Mouse (Mus musculus) layer of hippocampus, postnatal 10 days (tissue): ENCODE measurements around the gene Igsf21. TPM values are rescaled to one million over a fixed set of nuclear protein-coding genes. Genes with fewer than 3 reads are reported as not detected.

ENCODE experiments used
- DNase-seq, 2 experiments: peaks; one replicate each; pipeline ENCODE4 v3.0.0; 2021; ENCODE audit warnings: low spot score in 2 of 2
- total RNA-seq, 2 experiments: library from RNA; stranded (reverse); gene quantifications; 2 replicates each; pipeline ENCODE4 v1.2.3; 2021

The Igsf21 gene
- total RNA-seq, 2 experiments from 2014 or later: 96.1 to 97.0 TPM

- DNase-seq: no peak
Measured at GRCm38 (mm10) chr4:140103341-140104027, 143.1 kb downstream of the Igsf21 start.

- DNase-seq: no peak
Measured at GRCm38 (mm10) chr4:140102581-140103200, 143.9 kb downstream of the Igsf21 start.

GRCm38 (mm10) chr4:140101106-140101505 is 145.5 kb downstream of the Igsf21 start:
- DNase-seq: no peak

- DNase-seq: peak; percentile 68 to 75
Measured at GRCm38 (mm10) chr4:140100141-140100540, 146.4 kb downstream of the Igsf21 start.

- DNase-seq: no peak
Measured at GRCm38 (mm10) chr4:140096283-140096682, 150.3 kb downstream of the Igsf21 start.

GRCm38 (mm10) chr4:140094835-140095234 is 151.7 kb downstream of the Igsf21 start:
- no peak for DNase-seq

GRCm38 (mm10) chr4:140092367-140092766 is 154.2 kb downstream of the Igsf21 start:
- no peak for DNase-seq

GRCm38 (mm10) chr4:140091693-140092092 is 154.9 kb downstream of the Igsf21 start:
- DNase-seq: no peak

GRCm38 (mm10) chr4:140089676-140090075 is 156.9 kb downstream of the Igsf21 start:
- DNase-seq: no peak

GRCm38 (mm10) chr4:140088711-140089440 is 157.7 kb downstream of the Igsf21 start:
- no peak for DNase-seq

GRCm38 (mm10) chr4:140086192-140086591 is 160.4 kb downstream of the Igsf21 start:
- peak in 1 of 2 experiments; percentile 41 for DNase-seq

- no peak for DNase-seq
Measured at GRCm38 (mm10) chr4:140084521-140085011, 162.0 kb downstream of the Igsf21 start.

GRCm38 (mm10) chr4:140084064-140084463 is 162.5 kb downstream of the Igsf21 start:
- no peak for DNase-seq

- DNase-seq: no peak
Measured at GRCm38 (mm10) chr4:140078416-140078815, 168.2 kb downstream of the Igsf21 start.

GRCm38 (mm10) chr4:140077615-140078014 is 169.0 kb downstream of the Igsf21 start:
- no peak for DNase-seq

- DNase-seq: peak; percentile 37 to 56
Measured at GRCm38 (mm10) chr4:140076852-140077563, 169.6 kb downstream of the Igsf21 start.

- no peak for DNase-seq
Measured at GRCm38 (mm10) chr4:140076428-140076827, 170.2 kb downstream of the Igsf21 start.

GRCm38 (mm10) chr4:140071047-140071446 is 175.5 kb downstream of the Igsf21 start:
- no peak for DNase-seq

GRCm38 (mm10) chr4:140070331-140070652 is 176.3 kb downstream of the Igsf21 start:
- DNase-seq: peak; percentile 29 to 38

- peak; percentile 16 to 34 for DNase-seq
Measured at GRCm38 (mm10) chr4:140069563-140070330, 176.8 kb downstream of the Igsf21 start.

GRCm38 (mm10) chr4:140068468-140068867 is 178.1 kb downstream of the Igsf21 start:
- DNase-seq: no peak
